Mouse (Mus musculus) heart, embryonic 14.5 days (tissue): ENCODE results near the gene Igfbp2. TPM values are rescaled to one million over a fixed set of nuclear protein-coding genes. Genes with fewer than 3 reads are reported as not detected.

ENCODE experiments used
- ATAC-seq: fragments of 200-750 bp; cut with Nextera tagmentation; 2 replicates; pipeline ENCODE4 v1.8.0; 2017; ENCODE audit warnings: low read depth, moderate TSS enrichment; ENCODE audit not compliant: insufficient number of reproducible peaks, insufficient read depth, low FRiP score
- H3K27ac ChIP-seq, 2 experiments: fragments of 200-500 bp in 1 of 2; fragments of 300-500 bp in 1 of 2; sonication (generic) in 1 of 2; replicated peaks in 1 of 2; 2 replicates each; pipeline ENCODE4 v1.5.1; 2012 to 2014; ENCODE audit warnings: low read depth in 2 of 2, low read length in 2 of 2, control low read depth in 1 of 2, mild to moderate bottlenecking in 1 of 2, mixed read lengths in 1 of 2; ENCODE audit not compliant: control insufficient read depth in 1 of 2, insufficient read depth in 1 of 2
- H3K27me3 ChIP-seq: fragments of 300-500 bp; sonication (generic); 2 replicates; pipeline ENCODE4 v1.6.1; 2014; ENCODE audit warnings: mild to moderate bottlenecking, low read length, control low read depth; ENCODE audit not compliant: control insufficient read depth, insufficient read depth
- H3K36me3 ChIP-seq: fragments of 300-500 bp; sonication (generic); 2 replicates; pipeline ENCODE4 v1.6.1; 2014; ENCODE audit warnings: mild to moderate bottlenecking, control low read depth, low read length, mixed read lengths; ENCODE audit not compliant: control insufficient read depth, insufficient read depth
- H3K4me1 ChIP-seq, 2 experiments: fragments of 200-500 bp in 1 of 2; fragments of 300-500 bp in 1 of 2; sonication (generic) in 1 of 2; 2 replicates each; pipeline ENCODE4 v1.6.1; 2012 to 2014; ENCODE audit warnings: low read length in 2 of 2, control low read depth in 1 of 2, mixed read lengths in 1 of 2; ENCODE audit not compliant: control insufficient read depth in 2 of 2, insufficient read depth in 2 of 2
- H3K4me2 ChIP-seq: fragments of 300-500 bp; sonication (generic); 2 replicates; pipeline ENCODE4 v1.6.1; 2014; ENCODE audit warnings: mild to moderate bottlenecking, low read length
- H3K4me3 ChIP-seq, 2 experiments: fragments of 200-500 bp in 1 of 2; fragments of 300-500 bp in 1 of 2; sonication (generic) in 1 of 2; 2 replicates each; pipeline ENCODE4 v1.5.1; 2012 to 2014; ENCODE audit warnings: low read length in 2 of 2, mild to moderate bottlenecking in 2 of 2, control low read depth in 1 of 2, low read depth in 1 of 2, moderate library complexity in 1 of 2; ENCODE audit not compliant: control insufficient read depth in 1 of 2, insufficient read depth in 1 of 2
- H3K9ac ChIP-seq: fragments of 300-500 bp; sonication (generic); 2 replicates; pipeline ENCODE4 v1.6.1; 2014; ENCODE audit warnings: mild to moderate bottlenecking, low read length
- H3K9me3 ChIP-seq: fragments of 300-500 bp; sonication (generic); 2 replicates; pipeline ENCODE4 v1.6.1; 2016; ENCODE audit warnings: low read length, control low read depth; ENCODE audit not compliant: control insufficient read depth
- WGBS: fragments of 180-500 bp; shearing (Covaris S2); extraction: QIAGEN DNeasy Blood & Tissue Kit; methylation state at CpG from one replicate; pipeline ENCODE4 v1.1.7; 2014; 5-methylcytosine and 5-hydroxymethylcytosine counted together
- polyA plus RNA-seq: library from polyadenylated mRNA; unstranded; fragments of >200 nt; fragmentation: Nextera tagmentation; extraction: Ambion mirVana; gene quantifications from 2 replicates; pipeline ENCODE4 v1.2.1, GENCODE M21; 2014

Igfbp2 gene
- polyA plus RNA-seq, 1 experiment from 2014 or later = 67.5 TPM

DNA sequence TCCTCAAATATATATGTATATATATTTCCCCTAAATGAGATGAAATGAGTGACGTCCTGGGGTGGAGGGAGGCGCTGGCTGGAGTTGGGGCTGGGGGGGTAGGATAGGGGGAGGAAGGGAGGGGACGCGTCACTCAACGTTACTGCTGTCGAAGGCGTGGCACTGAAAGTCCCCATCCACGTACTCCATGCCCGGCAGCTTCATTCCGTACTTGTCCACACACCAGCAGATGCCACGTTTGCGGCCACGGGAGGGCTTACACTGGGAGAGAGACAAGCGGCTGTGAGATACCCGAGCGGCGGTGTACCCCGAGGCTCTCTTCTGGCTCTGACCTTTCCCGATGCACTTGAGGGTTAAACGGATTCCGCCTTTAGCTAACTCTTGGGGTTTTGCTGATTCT, 37.9 kb downstream of the Igfbp2 start:
- ATAC-seq = no peak
- no peak overlapping the region for H3K27ac ChIP-seq
- no peak overlapping the region for H3K4me2 ChIP-seq
- WGBS = 82% methylated on average over 21 of the region's 21 CpGs
- no peaks in the 10 kb centered on the region for H3K9me3 ChIP-seq
- H3K36me3 ChIP-seq = peaks cover 90% of the 10 kb centered on the region
- peaks cover under 1 to 4% of the 10 kb centered on the region in 2 experiments for H3K4me1 ChIP-seq
- no peak overlapping the region for H3K9ac ChIP-seq
- no peak overlapping the region for H3K4me3 ChIP-seq
- no peaks in the 10 kb centered on the region for H3K27me3 ChIP-seq

DNA sequence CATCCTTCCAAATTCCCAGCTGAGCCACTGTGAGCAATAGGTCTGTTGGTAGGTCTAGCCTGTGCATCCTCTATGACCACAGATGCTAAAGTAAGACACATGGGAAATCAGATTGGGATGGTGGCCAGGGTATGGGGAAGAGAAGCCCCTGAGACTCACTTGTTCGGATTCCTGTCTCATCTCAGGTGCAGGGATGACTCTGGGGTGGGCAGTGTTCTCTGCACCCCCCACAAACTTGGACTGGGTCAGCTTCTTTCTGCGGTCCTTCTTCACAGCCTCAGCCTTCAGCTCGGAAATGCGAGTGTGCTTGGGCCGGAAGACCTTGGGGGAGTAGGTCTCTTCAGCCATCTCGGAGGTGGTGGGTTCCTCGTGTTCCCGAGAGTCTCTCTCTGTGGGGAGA, 39.4 kb downstream of the Igfbp2 start:
- no peaks in the 10 kb centered on the region for H3K27me3 ChIP-seq
- ATAC-seq = no peak
- 87% methylated on average over 8 of the region's 8 CpGs for WGBS
- H3K4me1 ChIP-seq = peaks cover 2 to 12% of the 10 kb centered on the region in 2 experiments
- H3K36me3 ChIP-seq = peaks cover 83% of the 10 kb centered on the region
- H3K4me3 ChIP-seq = no peak overlapping the region
- H3K4me2 ChIP-seq = no peak overlapping the region
- H3K27ac ChIP-seq = no peak overlapping the region
- no peaks in the 10 kb centered on the region for H3K9me3 ChIP-seq
- no peak overlapping the region for H3K9ac ChIP-seq

DNA sequence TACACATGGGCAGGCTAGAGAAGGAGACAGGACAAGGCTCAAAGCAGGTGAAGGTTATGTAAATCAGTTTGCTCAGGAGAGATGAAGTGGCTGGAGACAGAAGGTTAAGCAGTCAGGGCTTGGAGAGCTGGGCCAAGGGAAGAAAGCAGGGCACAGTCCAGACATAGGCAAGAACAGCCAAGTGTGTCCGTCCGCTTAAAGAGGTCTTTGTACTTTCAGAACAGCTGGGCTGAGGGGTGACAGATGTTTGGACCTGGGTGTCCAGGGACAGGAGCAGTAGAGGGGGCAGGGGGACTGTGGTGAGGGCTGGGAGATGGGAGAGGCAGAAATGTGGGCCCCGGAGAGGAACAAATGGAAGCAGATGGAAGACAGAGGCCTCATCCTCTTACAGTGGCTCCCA, 40.0 kb downstream of the Igfbp2 start:
- H3K4me3 ChIP-seq = no peak overlapping the region
- H3K9ac ChIP-seq = no peak overlapping the region
- H3K36me3 ChIP-seq = peaks cover 79% of the 10 kb centered on the region
- H3K9me3 ChIP-seq = no peaks in the 10 kb centered on the region
- H3K4me2 ChIP-seq = no peak overlapping the region
- ATAC-seq = no peak
- H3K4me1 ChIP-seq = peaks cover 2 to 16% of the 10 kb centered on the region in 2 experiments
- no peak overlapping the region for H3K27ac ChIP-seq
- no peaks in the 10 kb centered on the region for H3K27me3 ChIP-seq
- WGBS = 77% methylated on average over 3 of the region's 3 CpGs

DNA sequence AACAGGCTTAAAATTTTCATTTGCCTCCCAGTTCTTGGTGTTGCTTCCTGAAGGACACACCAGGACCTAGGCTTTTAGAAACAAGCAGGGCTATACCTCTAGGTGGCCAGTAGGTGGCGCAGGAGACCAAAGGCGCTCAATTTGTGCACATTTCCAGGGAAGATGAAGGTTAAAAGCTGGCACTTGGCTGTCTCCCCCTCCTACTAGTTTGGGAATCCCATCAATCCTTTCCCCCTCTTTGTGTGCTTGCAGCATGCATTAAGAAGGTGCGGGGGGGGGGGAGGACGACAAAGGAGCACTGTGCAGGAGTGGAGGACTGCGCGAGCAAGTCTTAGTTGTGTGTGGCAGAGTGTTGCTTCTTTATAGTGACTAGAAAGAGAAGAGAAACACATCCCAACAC, 41.6 kb downstream of the Igfbp2 start:
- no peak overlapping the region for H3K27ac ChIP-seq
- ATAC-seq = no peak
- 31% methylated on average over 6 of the region's 6 CpGs for WGBS
- no peaks in the 10 kb centered on the region for H3K27me3 ChIP-seq
- no peak overlapping the region for H3K4me2 ChIP-seq
- H3K36me3 ChIP-seq = peaks cover 65% of the 10 kb centered on the region
- no peak overlapping the region for H3K9ac ChIP-seq
- no peaks in the 10 kb centered on the region for H3K9me3 ChIP-seq
- H3K4me1 ChIP-seq = peaks cover 5 to 28% of the 10 kb centered on the region in 2 experiments
- H3K4me3 ChIP-seq = no peak overlapping the region

DNA sequence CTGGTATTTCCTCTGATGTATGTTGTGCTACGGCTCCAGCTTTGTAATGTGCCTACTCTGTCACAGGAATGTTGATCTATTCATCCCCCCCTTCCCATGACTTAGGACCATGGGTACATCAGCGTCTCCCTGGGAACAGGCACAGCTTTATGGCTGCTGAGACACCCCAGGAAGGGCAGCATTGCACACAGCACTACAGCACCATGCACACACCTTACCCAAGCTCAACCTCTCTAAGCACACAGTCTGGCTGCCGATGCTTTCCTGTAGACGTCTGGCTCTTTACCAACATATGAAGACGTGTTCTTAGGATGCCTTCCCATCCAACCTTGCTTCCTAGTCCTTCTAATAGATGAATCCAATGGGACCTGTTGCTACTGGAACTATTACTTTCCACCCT, 42.1 kb downstream of the Igfbp2 start:
- H3K9me3 ChIP-seq = no peaks in the 10 kb centered on the region
- H3K4me3 ChIP-seq = no peak overlapping the region
- ATAC-seq = no peak
- H3K36me3 ChIP-seq = peaks cover 61% of the 10 kb centered on the region
- H3K4me2 ChIP-seq = no peak overlapping the region
- peaks cover 6 to 28% of the 10 kb centered on the region in 2 experiments for H3K4me1 ChIP-seq
- no peak overlapping the region for H3K27ac ChIP-seq
- WGBS = 70% methylated on average over 5 of the region's 5 CpGs
- H3K9ac ChIP-seq = no peak overlapping the region
- no peaks in the 10 kb centered on the region for H3K27me3 ChIP-seq

DNA sequence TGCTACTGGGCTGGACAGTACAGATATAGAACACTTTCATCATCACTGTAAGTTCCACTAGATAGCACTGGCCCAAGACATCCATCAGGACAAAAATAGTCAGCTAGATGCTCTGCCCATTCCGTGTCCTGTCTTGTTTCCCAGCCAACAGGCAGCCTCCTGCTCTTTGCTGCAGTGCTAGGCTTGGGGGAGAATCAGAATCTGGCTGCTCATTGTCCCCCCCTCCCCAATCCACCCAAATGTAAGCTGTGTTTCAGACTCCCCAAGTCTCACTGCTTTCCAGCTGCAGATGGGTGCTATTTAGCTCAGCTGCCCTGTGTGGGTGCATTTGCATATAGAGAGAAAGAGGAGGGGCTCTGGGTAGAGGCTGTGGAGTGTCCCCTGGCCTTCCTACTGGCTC, 43.0 kb downstream of the Igfbp2 start:
- H3K4me1 ChIP-seq = peaks cover 6 to 32% of the 10 kb centered on the region in 2 experiments
- no peaks in the 10 kb centered on the region for H3K27me3 ChIP-seq
- H3K36me3 ChIP-seq = peaks cover 52% of the 10 kb centered on the region
- no peak for ATAC-seq
- no peak overlapping the region for H3K4me2 ChIP-seq
- H3K27ac ChIP-seq = peak overlapping the region in 1 of 2 experiments; percentile 26; a peak in 2 of 4 replicates
- no peaks in the 10 kb centered on the region for H3K9me3 ChIP-seq
- no peak overlapping the region for H3K4me3 ChIP-seq
- 4% methylated on average over 1 of the region's 1 CpGs for WGBS
- H3K9ac ChIP-seq = no peak overlapping the region

DNA sequence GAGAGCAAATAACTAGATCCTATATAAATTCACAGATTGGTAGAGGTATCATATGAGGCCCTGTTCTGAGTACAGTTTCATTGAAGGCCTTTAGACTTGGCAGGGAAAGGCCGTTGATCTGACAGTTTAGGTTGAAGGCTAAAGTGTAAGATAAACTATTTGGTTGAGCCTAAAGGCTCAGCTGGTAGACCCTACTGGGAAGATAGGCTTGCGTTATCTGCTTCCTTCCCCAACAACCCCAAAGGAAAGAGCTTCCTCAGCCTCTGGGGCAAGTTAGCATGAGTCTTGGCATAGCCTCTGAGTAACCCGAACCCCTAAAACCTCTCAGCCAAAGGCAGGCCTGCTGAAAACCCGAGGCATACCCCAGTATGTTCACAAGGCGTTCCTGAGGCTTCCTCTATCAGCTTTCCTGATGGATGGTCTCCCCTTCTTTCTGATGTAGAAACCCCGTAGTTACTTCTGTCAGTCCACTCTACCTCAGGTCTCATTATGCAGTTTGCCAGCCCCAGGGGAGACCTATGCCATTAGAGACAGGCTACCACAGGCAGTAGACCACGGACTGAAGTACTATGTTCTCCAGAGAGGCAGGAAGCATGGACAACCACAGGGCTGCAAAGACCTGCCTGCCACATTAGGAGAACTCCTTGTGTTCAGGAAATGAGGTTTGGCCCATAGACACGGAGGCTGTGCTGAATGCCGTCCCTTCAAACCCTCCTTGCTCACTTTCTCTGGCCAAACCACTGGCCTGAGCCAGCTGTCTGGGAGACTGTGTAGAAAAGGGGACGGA, 44.3 kb downstream of the Igfbp2 start:
- Histone ChIP-seq H3K27me3 (no peaks in the 10 kb centered on the region), H3K4me3 (no peak overlapping the region), H3K4me2 (no peak overlapping the region), H3K27ac (no peak overlapping the region), H3K36me3 (peaks cover 39% of the 10 kb centered on the region), H3K9me3 (no peaks in the 10 kb centered on the region), H3K9ac (no peak overlapping the region), H3K4me1 (peaks cover 6 to 32% of the 10 kb centered on the region in 2 experiments)
- WGBS = 73% methylated on average over 10 of the region's 10 CpGs
- no peak for ATAC-seq

DNA sequence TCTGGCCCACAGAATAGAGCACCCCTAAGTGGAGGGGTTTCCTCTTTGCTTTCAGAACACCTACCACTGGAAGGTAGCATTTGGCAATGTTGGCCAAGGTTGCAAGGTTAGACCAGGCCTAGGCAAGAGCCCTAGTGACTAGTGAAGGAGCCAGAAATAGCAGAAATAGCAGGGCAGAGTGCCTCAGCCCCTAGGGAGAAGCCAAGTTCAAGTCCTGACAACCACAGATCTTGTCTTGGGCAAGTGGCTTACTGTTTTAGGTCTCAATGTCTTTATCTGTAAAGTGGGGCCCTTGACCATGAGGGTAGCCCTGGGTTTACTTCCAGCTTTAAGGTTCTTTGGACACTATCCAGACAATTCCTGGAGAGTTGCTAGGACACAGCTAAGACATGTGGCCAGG, 45.0 kb downstream of the Igfbp2 start:
- peaks cover 34% of the 10 kb centered on the region for H3K36me3 ChIP-seq
- no peak overlapping the region for H3K9ac ChIP-seq
- no peak overlapping the region for H3K4me3 ChIP-seq
- peak overlapping the region; percentile 98 for H3K4me2 ChIP-seq
- H3K27ac ChIP-seq = 0 out of 4 replicates have a peak overlapping the region, but pooled peaks of 1 of the 2 experiments have one; percentile 11
- H3K9me3 ChIP-seq = no peaks in the 10 kb centered on the region
- ATAC-seq = no peak
- peaks cover 6 to 32% of the 10 kb centered on the region in 2 experiments for H3K4me1 ChIP-seq
- H3K27me3 ChIP-seq = no peaks in the 10 kb centered on the region
